Mouse (Mus musculus): ENCODE results near the gene Fndc5. TPM values are rescaled to one million over a fixed set of nuclear protein-coding genes. Genes with fewer than 3 reads are reported as not detected.

Fndc5 gene
- total and polyA plus RNA-seq, 2 experiments, result 0.83 to 0.87 TPM

DNA sequence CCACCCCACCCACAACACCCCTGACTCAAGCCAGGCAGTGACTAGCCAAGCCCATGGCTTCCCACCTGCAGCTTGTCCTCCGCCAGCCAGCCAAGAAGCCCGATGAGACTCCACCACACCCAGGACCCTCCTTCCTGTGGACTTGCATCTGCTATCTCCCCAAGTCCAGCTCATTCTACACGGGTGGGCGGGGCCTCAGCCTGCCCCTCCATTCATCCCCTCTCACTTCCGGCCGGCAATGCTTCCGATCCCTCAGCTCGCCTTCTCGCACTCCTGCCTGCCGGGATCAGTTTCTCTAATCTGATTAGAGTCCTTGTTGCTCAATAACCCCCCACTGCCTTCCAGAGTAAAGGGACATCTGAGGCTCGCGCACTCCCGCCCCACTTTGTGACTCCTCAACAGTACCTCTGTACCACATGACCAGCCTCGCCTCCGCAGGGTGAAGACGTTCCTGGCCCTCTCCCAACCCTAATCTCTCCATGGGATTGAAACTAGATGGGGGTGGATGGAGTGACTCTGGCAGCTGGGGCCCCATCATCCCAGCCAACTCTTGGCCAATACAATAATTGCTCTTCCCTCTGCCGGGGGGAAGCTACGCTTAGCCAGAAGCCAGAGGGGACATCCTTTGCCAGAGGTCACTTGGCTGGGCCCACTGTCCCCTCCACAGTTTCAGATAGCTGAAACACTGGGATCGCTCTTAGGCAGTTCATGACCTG is 10.9 kb upstream of the Fndc5 start:
- DNase-seq (ENCODE audit: extremely low read depth, low read depth, low spot score), result peak; percentile 44
- Histone ChIP-seq H3K9ac (ENCODE audit: low read depth, low read length) (no peak overlapping the region), H3K4me1 (ENCODE audit: control insufficient read depth, insufficient read depth, low read length) (peaks cover 2% of the 10 kb centered on the region; the same call in 1 of the 2 replicates), H3K27ac (replicated peaks; ENCODE audit: insufficient read depth, low read depth, low read length) (no peak overlapping the region; the same call in 1 of the 2 replicates), H3K36me3 (ENCODE audit: control insufficient read depth, insufficient read depth, low read length) (no peaks in the 10 kb centered on the region), H3K79me2 (ENCODE audit: control insufficient read depth, insufficient read depth, low read length) (no peaks in the 10 kb centered on the region), H3K4me3 (ENCODE audit: insufficient read depth, low read depth, low read length) (no peak overlapping the region), H3K27me3 (ENCODE audit: control insufficient read depth, insufficient read depth, low read length) (peaks cover 6% of the 10 kb centered on the region; the same call in 1 of the 2 replicates)
- no peak for TF ChIP-seq CTCF (IDR thresholded peaks at IDR 0.05; ENCODE audit: low read depth, low read length)
- TF ChIP-seq POLR2A (IDR thresholded peaks at IDR 0.05; ENCODE audit: extremely low read depth, insufficient read depth, low read length), result no peak
- WGBS, result 7% methylated on average over 19 of the region's 19 CpGs

DNA sequence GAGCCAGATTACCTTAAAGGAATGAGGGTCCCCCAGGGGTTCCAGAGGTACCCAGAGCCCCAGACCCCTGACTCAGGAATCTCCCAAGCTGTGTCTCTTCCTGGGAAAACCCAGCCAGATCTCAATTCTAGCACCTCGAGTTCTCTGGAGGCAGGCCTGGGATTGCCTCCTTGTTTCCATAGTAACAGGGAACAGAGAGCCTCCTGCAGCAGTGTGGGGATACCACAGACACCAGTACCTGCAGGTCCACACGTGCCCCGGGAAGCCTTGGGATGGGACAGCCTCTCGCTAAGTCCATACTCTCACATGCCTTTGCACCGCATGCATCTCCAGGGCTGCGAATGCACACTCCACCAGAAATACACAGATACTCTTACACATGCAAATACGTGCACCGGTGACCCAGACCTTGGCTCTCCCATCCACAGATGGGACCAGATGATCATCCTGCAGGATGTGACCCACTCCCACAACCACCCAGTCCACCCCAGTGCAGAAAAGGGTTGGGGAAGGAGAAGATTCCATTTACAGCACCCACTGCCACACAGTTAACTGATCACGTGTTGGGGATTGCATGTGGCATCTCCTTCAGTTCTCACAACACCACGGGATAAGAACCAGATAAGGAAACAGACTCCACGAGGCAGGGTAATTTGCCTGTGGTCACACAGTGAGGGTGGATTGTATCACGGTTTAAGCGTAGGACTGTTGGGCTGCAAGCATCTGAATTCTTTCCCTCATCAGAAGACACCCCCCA is 8.0 kb upstream of the Fndc5 start:
- H3K27me3 ChIP-seq (ENCODE audit: control insufficient read depth, insufficient read depth, low read length), result no peaks in the 10 kb centered on the region; the same call in 1 of the 2 replicates
- no peak overlapping the region for H3K9ac ChIP-seq (ENCODE audit: low read depth, low read length)
- H3K27ac ChIP-seq (replicated peaks; ENCODE audit: insufficient read depth, low read depth, low read length), result no peak overlapping the region
- WGBS, result 70% methylated on average over 13 of the region's 13 CpGs
- H3K79me2 ChIP-seq (ENCODE audit: control insufficient read depth, insufficient read depth, low read length), result no peaks in the 10 kb centered on the region
- no peak overlapping the region for H3K4me3 ChIP-seq (ENCODE audit: insufficient read depth, low read depth, low read length)
- H3K4me1 ChIP-seq (ENCODE audit: control insufficient read depth, insufficient read depth, low read length), result peaks cover 2% of the 10 kb centered on the region; the same call in 1 of the 2 replicates
- TF ChIP-seq CTCF (IDR thresholded peaks at IDR 0.05; ENCODE audit: low read depth, low read length), result no peak
- no peak for TF ChIP-seq POLR2A (IDR thresholded peaks at IDR 0.05; ENCODE audit: extremely low read depth, insufficient read depth, low read length)
- no peaks in the 10 kb centered on the region for H3K36me3 ChIP-seq (ENCODE audit: control insufficient read depth, insufficient read depth, low read length)
- DNase-seq (ENCODE audit: extremely low read depth, low read depth, low spot score), result no peak

DNA sequence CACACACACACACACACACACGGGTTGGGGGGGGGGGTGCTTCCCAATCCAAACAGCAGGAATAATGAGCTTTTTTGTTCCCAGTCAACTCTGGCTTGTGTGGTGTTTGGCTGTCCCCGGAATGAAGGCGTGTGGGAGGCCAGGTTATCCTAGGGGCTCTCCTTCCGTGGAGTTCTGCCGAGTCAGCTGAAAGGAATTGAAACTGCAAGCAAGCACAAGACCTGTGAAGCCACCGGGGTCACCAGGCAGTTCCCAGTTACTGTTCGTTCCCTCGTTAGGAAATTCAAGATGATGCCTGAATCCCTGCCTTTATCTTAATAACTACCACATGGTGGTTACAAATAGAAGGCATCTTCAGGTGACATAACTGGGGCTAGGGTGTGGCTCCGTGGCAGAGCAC is 7.4 kb upstream of the Fndc5 start:
- no peaks in the 10 kb centered on the region for H3K36me3 ChIP-seq (ENCODE audit: control insufficient read depth, insufficient read depth, low read length)
- WGBS, result 51% methylated on average over 9 of the region's 9 CpGs
- no peaks in the 10 kb centered on the region; the same call in 1 of the 2 replicates for H3K27me3 ChIP-seq (ENCODE audit: control insufficient read depth, insufficient read depth, low read length)
- TF ChIP-seq POLR2A (IDR thresholded peaks at IDR 0.05; ENCODE audit: extremely low read depth, insufficient read depth, low read length), result no peak
- TF ChIP-seq CTCF (IDR thresholded peaks at IDR 0.05; ENCODE audit: low read depth, low read length), result no peak
- H3K9ac ChIP-seq (ENCODE audit: low read depth, low read length), result no peak overlapping the region
- H3K4me3 ChIP-seq (ENCODE audit: insufficient read depth, low read depth, low read length), result no peak overlapping the region
- no peak for DNase-seq (ENCODE audit: extremely low read depth, low read depth, low spot score)
- no peaks in the 10 kb centered on the region for H3K79me2 ChIP-seq (ENCODE audit: control insufficient read depth, insufficient read depth, low read length)
- H3K27ac ChIP-seq (replicated peaks; ENCODE audit: insufficient read depth, low read depth, low read length), result no peak overlapping the region
- H3K4me1 ChIP-seq (ENCODE audit: control insufficient read depth, insufficient read depth, low read length), result peaks cover 2% of the 10 kb centered on the region; the same call in 1 of the 2 replicates

GRCm38 (mm10) chr4:129130149-129130548 is 6.7 kb upstream of the Fndc5 start:
- Histone ChIP-seq H3K27me3 (ENCODE audit: control insufficient read depth, insufficient read depth, low read length) (no peaks in the 10 kb centered on the region; the same call in 1 of the 2 replicates), H3K27ac (replicated peaks; ENCODE audit: insufficient read depth, low read depth, low read length) (no peak overlapping the region), H3K36me3 (ENCODE audit: control insufficient read depth, insufficient read depth, low read length) (no peaks in the 10 kb centered on the region), H3K4me1 (ENCODE audit: control insufficient read depth, insufficient read depth, low read length) (peaks cover 4% of the 10 kb centered on the region; the same call in 1 of the 2 replicates), H3K9ac (ENCODE audit: low read depth, low read length) (no peak overlapping the region), H3K4me3 (ENCODE audit: insufficient read depth, low read depth, low read length) (no peak overlapping the region), H3K79me2 (ENCODE audit: control insufficient read depth, insufficient read depth, low read length) (no peaks in the 10 kb centered on the region)
- WGBS, result 7% methylated on average over 8 of the region's 8 CpGs
- TF ChIP-seq POLR2A (IDR thresholded peaks at IDR 0.05; ENCODE audit: extremely low read depth, insufficient read depth, low read length) (no peak), CTCF (IDR thresholded peaks at IDR 0.05; ENCODE audit: low read depth, low read length) (peak; percentile 80)
- no peak for DNase-seq (ENCODE audit: extremely low read depth, low read depth, low spot score)

DNA sequence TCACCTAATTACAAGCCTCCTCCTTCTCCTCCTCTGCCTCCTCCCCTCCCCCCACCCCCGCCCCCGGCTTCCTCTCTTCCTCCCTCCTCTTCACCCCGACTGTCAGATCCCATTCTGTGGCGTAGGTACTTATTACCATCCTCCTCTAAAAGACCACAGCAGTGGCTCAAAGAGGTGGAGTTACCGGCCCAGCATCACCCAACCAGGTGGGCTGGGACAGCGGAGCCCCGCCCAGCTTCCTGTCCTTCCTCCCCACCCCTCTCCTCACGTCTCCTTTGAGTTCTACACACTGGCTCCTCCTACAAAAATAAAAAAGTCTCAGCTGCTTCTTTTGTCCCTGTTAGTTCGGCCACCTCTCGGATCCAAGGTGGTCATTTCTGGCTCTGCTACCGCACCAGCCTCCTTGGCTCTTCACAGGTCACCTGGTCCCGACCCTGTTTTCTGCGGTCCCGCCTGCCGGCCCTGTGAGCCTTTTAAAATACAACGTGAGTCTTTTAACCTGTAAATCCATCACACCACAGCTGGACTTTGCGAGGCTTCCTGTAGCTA is 6.0 kb upstream of the Fndc5 start:
- no peaks in the 10 kb centered on the region for H3K36me3 ChIP-seq (ENCODE audit: control insufficient read depth, insufficient read depth, low read length)
- H3K4me1 ChIP-seq (ENCODE audit: control insufficient read depth, insufficient read depth, low read length), result peaks cover 1% of the 10 kb centered on the region; the same call in 1 of the 2 replicates
- 19% methylated on average over 17 of the region's 17 CpGs for WGBS
- H3K27me3 ChIP-seq (ENCODE audit: control insufficient read depth, insufficient read depth, low read length), result no peaks in the 10 kb centered on the region; the same call in 1 of the 2 replicates
- H3K27ac ChIP-seq (replicated peaks; ENCODE audit: insufficient read depth, low read depth, low read length), result no peak overlapping the region
- H3K4me3 ChIP-seq (ENCODE audit: insufficient read depth, low read depth, low read length), result no peak overlapping the region
- H3K9ac ChIP-seq (ENCODE audit: low read depth, low read length), result no peak overlapping the region
- no peaks in the 10 kb centered on the region for H3K79me2 ChIP-seq (ENCODE audit: control insufficient read depth, insufficient read depth, low read length)
- TF ChIP-seq POLR2A (IDR thresholded peaks at IDR 0.05; ENCODE audit: extremely low read depth, insufficient read depth, low read length) (no peak), CTCF (IDR thresholded peaks at IDR 0.05; ENCODE audit: low read depth, low read length) (no peak)
- no peak for DNase-seq (ENCODE audit: extremely low read depth, low read depth, low spot score)

Measured in liver, adult 2 months (tissue).